Mouse (Mus musculus) intestine, postnatal 0 days (tissue): Measurements from ENCODE around the gene Ypel2. TPM values are rescaled to one million over a fixed set of nuclear protein-coding genes. Genes with fewer than 3 reads are reported as not detected.
A peak's percentile ranks its signal among the peaks of the same experiment; 100 is the strongest.

Source experiments
- ATAC-seq: fragments of 200-750 bp; cut with Nextera tagmentation; 2 replicates; pipeline ENCODE4 v1.8.0; 2017; ENCODE audit warnings: mild to moderate bottlenecking, moderate TSS enrichment, moderate library complexity
- H3K27ac ChIP-seq: fragments of 300-500 bp; sonication (generic); 2 replicates; pipeline ENCODE4 v1.5.1; 2014; ENCODE audit warnings: mild to moderate bottlenecking, low read depth, low read length, moderate library complexity
- H3K27me3 ChIP-seq: fragments of 300-500 bp; sonication (generic); replicated peaks from 2 replicates; pipeline ENCODE4 v1.6.1; 2014; ENCODE audit warnings: low read length, mixed read lengths; ENCODE audit not compliant: control insufficient read depth, insufficient read depth
- H3K36me3 ChIP-seq: fragments of 300-500 bp; sonication (generic); 2 replicates; pipeline ENCODE4 v1.6.1; 2014; ENCODE audit warnings: mild to moderate bottlenecking, moderate library complexity; ENCODE audit not compliant: control insufficient read depth, insufficient read depth
- H3K4me1 ChIP-seq: fragments of 300-500 bp; sonication (generic); replicated peaks from 2 replicates; pipeline ENCODE4 v1.6.1; 2014; ENCODE audit warnings: antibody characterized with exemption, low read length, mixed read lengths; ENCODE audit not compliant: control insufficient read depth, insufficient read depth
- H3K4me2 ChIP-seq: fragments of 300-500 bp; sonication (generic); replicated peaks from 2 replicates; pipeline ENCODE4 v1.6.1; 2014; ENCODE audit warnings: low read depth, mild to moderate bottlenecking, moderate library complexity
- H3K4me3 ChIP-seq: fragments of 300-500 bp; sonication (generic); 2 replicates; pipeline ENCODE4 v1.5.1; 2014; ENCODE audit warnings: low read depth, low read length
- H3K9ac ChIP-seq: fragments of 300-500 bp; sonication (generic); 2 replicates; pipeline ENCODE4 v1.6.1; 2014; ENCODE audit warnings: mild to moderate bottlenecking, low read depth, low read length
- H3K9me3 ChIP-seq: fragments of 300-500 bp; sonication (generic); 2 replicates; pipeline ENCODE4 v1.6.1; 2016; ENCODE audit warnings: mixed run types; ENCODE audit not compliant: control insufficient read depth
- CTCF ChIP-seq: sonication (generic); IDR thresholded peaks from 2 replicates; pipeline ENCODE4 v1.5.1; 2016; ENCODE audit warnings: low read depth, mild to moderate bottlenecking, control low read depth, antibody characterized with exemption, moderate library complexity
- WGBS: fragments of 180-500 bp; shearing (Covaris S2); extraction: QIAGEN DNeasy Blood & Tissue Kit; methylation state at CpG from one replicate; pipeline ENCODE4 v1.1.7; 2014; 5-methylcytosine and 5-hydroxymethylcytosine counted together
- polyA plus RNA-seq: library from polyadenylated mRNA; unstranded; fragments of >200 nt; fragmentation: Nextera tagmentation; extraction: Ambion mirVana; gene quantifications from 2 replicates; pipeline ENCODE4 v1.2.1, GENCODE M21; 2015

Ypel2 gene
- polyA plus RNA-seq, 1 experiment from 2014 or later, result 4.6 TPM

- Histone ChIP-seq H3K4me3 (peak overlapping the region; percentile 99), H3K9me3 (no peaks in the 10 kb centered on the region), H3K9ac (peak overlapping the region; percentile 73), H3K27ac (peak overlapping the region; percentile 90), H3K36me3 (no peaks in the 10 kb centered on the region), H3K4me2 (peak overlapping the region; percentile 91), H3K27me3 (no peaks in the 10 kb centered on the region), H3K4me1 (no peaks in the 10 kb centered on the region; the same call in 1 of the 2 replicates)
- no peak for TF ChIP-seq CTCF
- no peak for ATAC-seq
- 13% methylated on average over 13 of the region's 13 CpGs for WGBS
These were observed 982 bp downstream of the Ypel2 start for GRCm38 (mm10) chr11:86992461-86992988.

GRCm38 (mm10) chr11:86991241-86991640, 2.3 kb downstream of the Ypel2 start:
- Histone ChIP-seq H3K9ac (no peak overlapping the region), H3K27ac (no peak overlapping the region), H3K4me3 (no peak overlapping the region), H3K4me2 (peak overlapping the region; percentile 91; the same call in 1 of the 2 replicates), H3K4me1 (no peaks in the 10 kb centered on the region; the same call in 1 of the 2 replicates), H3K9me3 (no peaks in the 10 kb centered on the region), H3K27me3 (no peaks in the 10 kb centered on the region), H3K36me3 (no peaks in the 10 kb centered on the region)
- no peak for TF ChIP-seq CTCF
- WGBS, result 81% methylated on average over 4 of the region's 4 CpGs
- no peak for ATAC-seq

GRCm38 (mm10) chr11:86990309-86990708, 3.2 kb downstream of the Ypel2 start:
- Histone ChIP-seq H3K4me2 (no peak overlapping the region), H3K4me1 (no peaks in the 10 kb centered on the region; the same call in 1 of the 2 replicates), H3K27ac (no peak overlapping the region), H3K9ac (no peak overlapping the region), H3K4me3 (no peak overlapping the region), H3K9me3 (no peaks in the 10 kb centered on the region), H3K27me3 (no peaks in the 10 kb centered on the region), H3K36me3 (no peaks in the 10 kb centered on the region)
- WGBS, result 82% methylated on average over 3 of the region's 3 CpGs
- TF ChIP-seq CTCF, result no peak
- ATAC-seq, result no peak

GRCm38 (mm10) chr11:86984990-86985389, 8.5 kb downstream of the Ypel2 start:
- Histone ChIP-seq H3K4me2 (no peak overlapping the region), H3K36me3 (no peaks in the 10 kb centered on the region), H3K27me3 (no peaks in the 10 kb centered on the region), H3K9me3 (no peaks in the 10 kb centered on the region), H3K27ac (no peak overlapping the region), H3K9ac (no peak overlapping the region), H3K4me1 (no peaks in the 10 kb centered on the region), H3K4me3 (no peak overlapping the region)
- 82% methylated on average over 3 of the region's 3 CpGs for WGBS
- no peak for ATAC-seq
- TF ChIP-seq CTCF, result no peak

GRCm38 (mm10) chr11:86983056-86983455, 10.5 kb downstream of the Ypel2 start:
- Histone ChIP-seq H3K4me1 (no peaks in the 10 kb centered on the region), H3K27ac (no peak overlapping the region), H3K9me3 (no peaks in the 10 kb centered on the region), H3K4me2 (no peak overlapping the region), H3K4me3 (no peak overlapping the region), H3K27me3 (no peaks in the 10 kb centered on the region), H3K36me3 (no peaks in the 10 kb centered on the region), H3K9ac (no peak overlapping the region)
- WGBS, result 81% methylated on average over 6 of the region's 6 CpGs
- no peak for ATAC-seq
- no peak for TF ChIP-seq CTCF

- Histone ChIP-seq H3K9ac (no peak overlapping the region), H3K4me1 (no peaks in the 10 kb centered on the region), H3K9me3 (no peaks in the 10 kb centered on the region), H3K27me3 (no peaks in the 10 kb centered on the region), H3K4me3 (no peak overlapping the region), H3K27ac (no peak overlapping the region), H3K36me3 (no peaks in the 10 kb centered on the region; the same call in 1 of the 2 replicates), H3K4me2 (no peak overlapping the region)
- TF ChIP-seq CTCF, result no peak
- ATAC-seq, result no peak
- 61% methylated on average over 5 of the region's 5 CpGs for WGBS
These were observed 12.2 kb downstream of the Ypel2 start for GRCm38 (mm10) chr11:86981229-86981791.

- no peak overlapping the region for H3K4me3 ChIP-seq
- no peaks in the 10 kb centered on the region for H3K4me1 ChIP-seq
- H3K36me3 ChIP-seq, result no peaks in the 10 kb centered on the region; the same call in 1 of the 2 replicates
- 89% methylated on average over 6 of the region's 6 CpGs for WGBS
- H3K27me3 ChIP-seq, result no peaks in the 10 kb centered on the region
- no peak for TF ChIP-seq CTCF
- H3K9me3 ChIP-seq, result no peaks in the 10 kb centered on the region
- no peak for ATAC-seq
- no peak overlapping the region for H3K9ac ChIP-seq
- H3K27ac ChIP-seq, result no peak overlapping the region
- H3K4me2 ChIP-seq, result no peak overlapping the region
These were observed 13.0 kb downstream of the Ypel2 start for GRCm38 (mm10) chr11:86980526-86980925.
